Mouse (Mus musculus): Measurements from ENCODE around the gene Ttc39b.

GRCm38 (mm10) chr4:83198123-83198522 is 125.9 kb downstream of the Ttc39b start:
- TF ChIP-seq CTCF (conservative IDR thresholded peaks at IDR 0.05; ENCODE audit: insufficient read depth, insufficient read length, low read depth, low read length) (no peak), POLR2A (IDR thresholded peaks at IDR 0.05; ENCODE audit: low read depth, low read length) (no peak)
